Mouse (Mus musculus) adrenal gland, adult 18-20 months (tissue): ENCODE data around the gene Vmn1r165. TPM values are rescaled to one million over a fixed set of nuclear protein-coding genes. Genes with fewer than 3 reads are reported as not detected.
"Not testable (repeated sequence)": the region's sequence is repeated elsewhere in the genome, so short reads cannot be mapped to it uniquely, and the experiment has no call there.

Experiments used
- DNase-seq, 2 experiments: peaks; one replicate each; pipeline ENCODE4 v3.0.0; 2021 to 2022; ENCODE audit warnings: low spot score in 2 of 2
- long read RNA-seq, 2 experiments: library from polyadenylated mRNA; stranded (forward); transcript quantifications; one replicate each; pipeline ENCODE4 v2.0.0; 2021
- total RNA-seq, 2 experiments: library from RNA; stranded (reverse); gene quantifications; 1 replicate in 1 of 2; 2 replicates in 1 of 2; pipeline ENCODE4 v1.2.3; 2021

The Vmn1r165 gene
- not detected for total RNA-seq
- long read RNA-seq, experiment 1 = 0 reads
- long read RNA-seq, experiment 2 = 0 reads

GRCm38 (mm10) chr7:23217032-23217431, at the start of gene Vmn1r165:
Gene Vmn1r165 (plus strand): TSS chr7:23217332.
- DNase-seq = not testable (repeated sequence)

GRCm38 (mm10) chr7:23251582-23251981, 34.5 kb downstream of the Vmn1r165 start, which contains the start of gene Vmn1r166:
Gene Vmn1r166 (minus strand): TSS chr7:23251682.
- DNase-seq = not testable (repeated sequence)

Other genes starting within 250 kb of the Vmn1r165 start
- gene Gm4214, start 232.7 kb upstream of the Vmn1r165 start, total RNA-seq = not detected
- not detected for gene Gm4216, start 197.4 kb upstream of the Vmn1r165 start, total RNA-seq
- gene Vmn1r163, start 161.8 kb upstream of the Vmn1r165 start, total RNA-seq = not detected
- gene Gm8720, start 149.9 kb upstream of the Vmn1r165 start, total RNA-seq = not detected
- not detected for gene Gm10662, start 72.9 kb upstream of the Vmn1r165 start, total RNA-seq
- not detected for gene Vmn1r166, start 34.4 kb downstream of the Vmn1r165 start, total RNA-seq
- not detected for gene Gm6902, start 61.6 kb downstream of the Vmn1r165 start, total RNA-seq
- gene Nlrp4e, start 83.9 kb downstream of the Vmn1r165 start, total RNA-seq = not detected
- not detected for gene Nlrp5, start 168.6 kb downstream of the Vmn1r165 start, total RNA-seq